Mouse (Mus musculus): ENCODE measurements around the gene Tbc1d22a.

DNA sequence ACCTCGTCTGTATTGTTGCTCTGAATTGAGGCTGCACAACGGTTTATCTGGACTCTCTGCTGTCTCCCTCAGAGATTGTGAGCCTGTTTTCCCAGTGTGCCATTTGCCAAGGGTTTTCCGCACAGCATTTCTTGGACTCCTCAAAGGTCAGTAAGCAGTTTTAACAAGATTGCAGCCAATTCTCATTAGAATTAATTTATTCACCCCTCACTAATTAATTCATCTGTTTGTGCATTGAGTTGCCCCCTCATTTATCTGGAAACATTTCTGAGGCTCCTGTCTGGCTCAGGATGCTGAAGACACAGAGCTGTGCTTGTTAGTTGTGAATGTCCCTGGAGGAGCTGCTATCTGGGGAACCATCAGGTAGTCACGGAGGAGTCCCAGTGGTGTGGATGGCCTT, 45.0 kb downstream of the Tbc1d22a start:
- TF ChIP-seq EP300 (optimal IDR thresholded peaks at IDR 0.05) = no peak
- TF ChIP-seq CTCF (IDR thresholded peaks at IDR 0.05; ENCODE audit: low read depth) = no peak
